In genomic region chr11:82908608-82908989, GRCm38 (mm10) we compare ENCODE assay signal across 9 mouse cellular contexts. TPM values are rescaled to one million over a fixed set of nuclear protein-coding genes. Genes with fewer than 3 reads are reported as not detected.
DNase-seq lines count a peak whose midpoint lies in the region; ATAC-seq lines count a peak whose summit lies in the region.
"Had no signal": no experiment of that assay in that cellular context is flagged by ENCODE, and none has a peak within 500 bp of the region (broad histone marks: within the 10 kb centered on the region; RNA-seq: fewer than 3 reads in every experiment).

No protein-coding gene starts in this region.

- no peak overlapping the region for H3K27ac ChIP-seq in kidney, embryonic 14.5 days (ENCODE audit: low read depth, low read length)
- no peak overlapping the region for H3K27ac ChIP-seq in hindbrain, embryonic 11.5 days (ENCODE audit: low read depth, low read length)
- H3K27ac ChIP-seq in midbrain, embryonic 12.5 days (replicated peaks), result no peak overlapping the region

- peaks cover 4% of the 10 kb centered on the region; the same call in 1 of the 2 replicates for H3K4me1 ChIP-seq in kidney, embryonic 14.5 days (ENCODE audit: control insufficient read depth, insufficient read depth, low read length)
- H3K4me1 ChIP-seq in hindbrain, embryonic 11.5 days (replicated peaks; ENCODE audit: control insufficient read depth, insufficient read depth, low read length), result peaks cover 3% of the 10 kb centered on the region; the same call in 1 of the 2 replicates
- peaks cover 11% of the 10 kb centered on the region for H3K4me1 ChIP-seq in midbrain, embryonic 12.5 days

- peak overlapping the region; percentile 61; the same call in 1 of the 2 replicates for H3K4me3 ChIP-seq in kidney, embryonic 14.5 days (ENCODE audit: low read length)
- peak overlapping the region; percentile 70 for H3K4me3 ChIP-seq in hindbrain, embryonic 11.5 days (ENCODE audit: low read depth, low read length)
- H3K4me3 ChIP-seq in midbrain, embryonic 12.5 days, result peak overlapping the region; percentile 82

- no peak overlapping the region; the same call in 1 of the 2 replicates for H3K9ac ChIP-seq in kidney, embryonic 14.5 days (ENCODE audit: low read depth, low read length)
- no peak overlapping the region for H3K9ac ChIP-seq in hindbrain, embryonic 11.5 days (ENCODE audit: low read depth, low read length)
- no peak overlapping the region for H3K9ac ChIP-seq in midbrain, embryonic 12.5 days (replicated peaks)

- no peaks in the 10 kb centered on the region for H3K9me3 ChIP-seq in kidney, embryonic 14.5 days (ENCODE audit: control insufficient read depth, low read length)
- H3K9me3 ChIP-seq in hindbrain, embryonic 11.5 days (ENCODE audit: control insufficient read depth, low read length), result no peaks in the 10 kb centered on the region
- no peaks in the 10 kb centered on the region for H3K9me3 ChIP-seq in midbrain, embryonic 12.5 days

- no peaks in the 10 kb centered on the region; the same call in 1 of the 2 replicates for H3K27me3 ChIP-seq in kidney, embryonic 14.5 days (ENCODE audit: control insufficient read depth, insufficient read depth, low read length)
- no peaks in the 10 kb centered on the region for H3K27me3 ChIP-seq in hindbrain, embryonic 11.5 days (ENCODE audit: control insufficient read depth, insufficient read depth, low read length)
- peaks cover 30% of the 10 kb centered on the region for H3K27me3 ChIP-seq in midbrain, embryonic 12.5 days

- H3K36me3 ChIP-seq in kidney, embryonic 14.5 days (ENCODE audit: control insufficient read depth, insufficient read depth, low read length), result peaks cover 29% of the 10 kb centered on the region
- H3K36me3 ChIP-seq in hindbrain, embryonic 11.5 days (ENCODE audit: control insufficient read depth, insufficient read depth, low read length), result no peaks in the 10 kb centered on the region
- H3K36me3 ChIP-seq in midbrain, embryonic 12.5 days, result peaks cover 28% of the 10 kb centered on the region

- DNase-seq in kidney, adult 8-10 months, result no peak
- DNase-seq in NIH3T3 (ENCODE audit: low read depth), result peak; percentile 23
- DNase-seq in hindbrain, embryonic 11.5 days (ENCODE audit: low spot score), result no peak
- no peak for DNase-seq in cerebellum, postnatal 36 days
- no peak for DNase-seq in thymus, adult 18-20 months
- no peak for DNase-seq in cerebellum, adult 8-10 months

- H3K4me2 ChIP-seq in kidney, embryonic 14.5 days (replicated peaks; ENCODE audit: low read depth, low read length), result peak overlapping the region; percentile 83
- H3K4me2 ChIP-seq in hindbrain, embryonic 11.5 days (replicated peaks; ENCODE audit: low read depth, low read length), result peak overlapping the region; percentile 79
- peak overlapping the region; percentile 77 for H3K4me2 ChIP-seq in midbrain, embryonic 12.5 days (replicated peaks)

- 0 out of 2 replicates have a peak, but pooled peaks have one; percentile 7 for ATAC-seq in kidney, embryonic 14.5 days (ENCODE audit: low FRiP score, low TSS enrichment)
- no peak for ATAC-seq in hindbrain, embryonic 11.5 days (ENCODE audit: low FRiP score)
- 0 out of 2 replicates have a peak, but pooled peaks have one; percentile 30 for ATAC-seq in midbrain, embryonic 12.5 days (ENCODE audit: low FRiP score, low read depth)

- 55% methylated on average over 10 of the region's 10 CpGs for WGBS in kidney, embryonic 14.5 days
- 69% methylated on average over 9 of the region's 10 CpGs for WGBS in hindbrain, embryonic 11.5 days
- WGBS in midbrain, embryonic 12.5 days, result 52% methylated on average over 6 of the region's 10 CpGs

RNA-seq across cellular contexts. Expression of gene Nle1, which starts 0.4 kb away (rescaled TPM):
- 32.2 and 33.7 TPM in 2 replicates for polyA plus RNA-seq in kidney, embryonic 14.5 days (2014; fragmentation: Nextera tagmentation; extraction: Ambion mirVana)
- 19.8 and 22.9 TPM in 2 replicates for polyA plus RNA-seq in hindbrain, embryonic 11.5 days (2014; fragmentation: Nextera tagmentation; extraction: Ambion mirVana)
- polyA plus RNA-seq in midbrain, embryonic 12.5 days (2016; fragmentation: Nextera tagmentation; extraction: Ambion mirVana), result 33.8 and 33.9 TPM in 2 replicates

RNA-seq across cellular contexts. Expression of gene Unc45b, which starts 1.8 kb away (rescaled TPM):
- polyA plus RNA-seq in kidney, embryonic 14.5 days (2014; fragmentation: Nextera tagmentation; extraction: Ambion mirVana), result 2.4 and 2.5 TPM in 2 replicates
- polyA plus RNA-seq in hindbrain, embryonic 11.5 days (2014; fragmentation: Nextera tagmentation; extraction: Ambion mirVana), result 0.42 and 0.45 TPM in 2 replicates
- polyA plus RNA-seq in midbrain, embryonic 12.5 days (2016; fragmentation: Nextera tagmentation; extraction: Ambion mirVana), result 0.89 and 0.93 TPM in 2 replicates
- polyA plus RNA-seq: Patski had no signal

RNA-seq across cellular contexts. Expression of gene Fndc8, which starts 16.7 kb away (rescaled TPM):
- polyA plus RNA-seq in kidney, embryonic 14.5 days (2014; fragmentation: Nextera tagmentation; extraction: Ambion mirVana), result 0.19 and 0.23 TPM in 2 replicates
- 0.09 and 0.22 TPM in 2 replicates for polyA plus RNA-seq in hindbrain, embryonic 11.5 days (2014; fragmentation: Nextera tagmentation; extraction: Ambion mirVana)
- 0.27 and 0.64 TPM in 2 replicates for polyA plus RNA-seq in midbrain, embryonic 12.5 days (2016; fragmentation: Nextera tagmentation; extraction: Ambion mirVana)

RNA-seq across cellular contexts. Expression of gene Rad51d, which starts 18.2 kb away (rescaled TPM):
- polyA plus RNA-seq in kidney, embryonic 14.5 days (2014; fragmentation: Nextera tagmentation; extraction: Ambion mirVana), result 8.8 and 11.5 TPM in 2 replicates
- polyA plus RNA-seq in hindbrain, embryonic 11.5 days (2014; fragmentation: Nextera tagmentation; extraction: Ambion mirVana), result 14.6 and 15.7 TPM in 2 replicates
- polyA plus RNA-seq in midbrain, embryonic 12.5 days (2016; fragmentation: Nextera tagmentation; extraction: Ambion mirVana), result 12.8 and 14.1 TPM in 2 replicates

RNA-seq across cellular contexts. Expression of gene Rffl, which starts 37.6 kb away (rescaled TPM):
- polyA plus RNA-seq in kidney, embryonic 14.5 days (2014; fragmentation: Nextera tagmentation; extraction: Ambion mirVana), result 13.1 and 23.5 TPM in 2 replicates
- polyA plus RNA-seq in hindbrain, embryonic 11.5 days (2014; fragmentation: Nextera tagmentation; extraction: Ambion mirVana), result 6.3 and 8.8 TPM in 2 replicates
- 7.9 and 8.9 TPM in 2 replicates for polyA plus RNA-seq in midbrain, embryonic 12.5 days (2016; fragmentation: Nextera tagmentation; extraction: Ambion mirVana)
